In the genomic region with DNA sequence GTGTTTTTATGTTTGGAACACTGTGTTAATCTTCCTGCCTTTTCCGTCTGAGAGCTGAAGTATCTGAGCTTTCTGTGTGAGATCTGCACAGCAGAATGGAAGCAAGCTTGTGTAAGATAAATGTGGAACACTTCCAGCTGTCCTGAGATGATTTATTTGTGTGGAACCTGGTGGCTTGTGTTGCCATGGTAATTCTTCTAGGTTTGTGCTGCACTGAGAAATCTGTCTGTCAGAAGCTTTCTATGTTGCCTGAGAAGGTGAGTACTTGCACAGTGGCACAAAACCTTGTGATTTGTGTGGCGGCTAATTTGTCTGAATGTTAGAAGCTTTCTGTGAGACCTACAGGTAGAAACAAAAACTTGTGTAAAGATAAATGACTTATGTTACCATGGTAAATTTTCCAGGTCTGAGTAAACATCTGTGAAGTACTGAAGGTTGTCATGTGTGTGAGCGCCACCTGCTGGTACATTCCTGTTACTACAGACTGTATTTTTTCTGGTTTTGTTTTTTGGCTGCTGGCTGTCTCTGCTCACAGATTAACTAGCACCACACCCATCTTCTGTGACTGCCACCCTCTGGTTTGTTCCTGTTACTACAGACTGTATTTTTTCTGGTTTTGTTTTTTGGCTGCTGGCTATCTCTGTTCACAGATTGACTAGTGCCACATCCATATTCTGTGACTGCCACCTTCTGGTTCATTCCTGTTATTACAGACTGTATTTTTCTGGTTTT, we compare ENCODE assay signal across 9 mouse cellular contexts. TPM values are rescaled to one million over a fixed set of nuclear protein-coding genes. Genes with fewer than 3 reads are reported as not detected.
DNase-seq lines count a peak whose midpoint lies in the region; ATAC-seq and TF ChIP-seq lines count a peak whose summit lies in the region.
"Not testable (repeated sequence)": the region's sequence is repeated elsewhere in the genome, so short reads cannot be mapped to it uniquely, and the experiment has no call there.
"Had no signal": no experiment of that assay in that cellular context is flagged by ENCODE, and none has a peak within 500 bp of the region (broad histone marks: within the 10 kb centered on the region; RNA-seq: fewer than 3 reads in every experiment).

No protein-coding gene starts in this region.

- not testable (repeated sequence) for H3K27ac ChIP-seq in left cerebral cortex, adult 2 months

- peak; percentile 66 for TF ChIP-seq CTCF in left cerebral cortex, adult 2 months (IDR thresholded peaks at IDR 0.05)

- peak; percentile 66 for DNase-seq in CD4-positive helper T cell, adult 2 months (ENCODE audit: low read depth, low spot score)
- DNase-seq in adrenal gland, postnatal 10 days, result peak; percentile 10
- peak; percentile 5 for DNase-seq in gastrocnemius, postnatal 14 days
- peak; percentile 40 for DNase-seq in kidney, adult 11 months
- peak; percentile 29 to 34 for DNase-seq in left cerebral cortex, adult 2 months (ENCODE audit: extremely low spot score in 1 of 2, low spot score in 2 of 2)
- peak; percentile 6 to 13 for DNase-seq in spleen, postnatal 10 days (ENCODE audit: low spot score in 2 of 2)

- peak; percentile 97 for ATAC-seq in common myeloid progenitor, adult 5-6 weeks (replicated peaks; ENCODE audit: low read depth, poor library complexity, severe bottlenecking)
- ATAC-seq in megakaryocyte, adult 5-6 weeks (ENCODE audit: poor library complexity, severe bottlenecking), result peak; percentile 91

- intact Hi-C loops in gastrocnemius, postnatal 14 days (cut with DNase I; ENCODE audit: low total_unique reads), result loop anchor here (5.0 kb wide), 1 partner anchor 46 kb away; no protein-coding TSS in a partner anchor
- intact Hi-C loops in left cerebral cortex, adult 2 months (cut with DNase I), result not testable (repeated sequence)

- H3K4me3 ChIP-seq in left cerebral cortex, adult 2 months, result not testable (repeated sequence)

RNA-seq across cellular contexts. Expression of a gene that starts 2.9 kb away (rescaled TPM):
- total RNA-seq in adrenal gland, postnatal 10 days (2021), result not detected
- total RNA-seq in common myeloid progenitor, adult 5-6 weeks (2017), result 0.05 and 0.87 TPM in 2 replicates
- total RNA-seq in gastrocnemius, postnatal 14 days (2021), result not detected
- 1 to 10 TPM; 5.8 to 6.2 TPM for total RNA-seq in left cerebral cortex, adult 2 months (2021)
- total RNA-seq in megakaryocyte, adult 5-6 weeks (2015), result 0.23 and 0.51 TPM in 2 replicates
- not detected in 2 replicates for total RNA-seq in megakaryocyte, adult 5-6 weeks (2017)

RNA-seq across cellular contexts. Expression of a gene that starts 26.0 kb away (rescaled TPM):
- not detected for total RNA-seq in adrenal gland, postnatal 10 days (2021)
- total RNA-seq in common myeloid progenitor, adult 5-6 weeks (2017), result not detected in 2 replicates
- not detected for total RNA-seq in gastrocnemius, postnatal 14 days (2021)
- not detected for total RNA-seq in left cerebral cortex, adult 2 months (2021)
- not detected in 2 replicates for total RNA-seq in megakaryocyte, adult 5-6 weeks (2015)
- total RNA-seq in megakaryocyte, adult 5-6 weeks (2017), result not detected in 2 replicates
- total RNA-seq: heart, postnatal 36 days had no signal

Comparison
In these comparisons a context has a peak if more than half of its experiments do, and no peak if none do; other contexts are left out.
1. DNase-seq: peak in every context shown above with its lines; median percentile 66 in CD4-positive helper T cell, adult 2 months; 40 in kidney, adult 11 months; 32 in left cerebral cortex, adult 2 months; 10 in adrenal gland, postnatal 10 days; 10 in spleen, postnatal 10 days; 5 in gastrocnemius, postnatal 14 days.